Mouse (Mus musculus): ENCODE measurements around the gene Unc5cl. TPM values are rescaled to one million over a fixed set of nuclear protein-coding genes. Genes with fewer than 3 reads are reported as not detected.

Gene Unc5cl
- total RNA-seq, 2 experiments from 2014 or later, result 0.20 to 0.22 TPM

DNA sequence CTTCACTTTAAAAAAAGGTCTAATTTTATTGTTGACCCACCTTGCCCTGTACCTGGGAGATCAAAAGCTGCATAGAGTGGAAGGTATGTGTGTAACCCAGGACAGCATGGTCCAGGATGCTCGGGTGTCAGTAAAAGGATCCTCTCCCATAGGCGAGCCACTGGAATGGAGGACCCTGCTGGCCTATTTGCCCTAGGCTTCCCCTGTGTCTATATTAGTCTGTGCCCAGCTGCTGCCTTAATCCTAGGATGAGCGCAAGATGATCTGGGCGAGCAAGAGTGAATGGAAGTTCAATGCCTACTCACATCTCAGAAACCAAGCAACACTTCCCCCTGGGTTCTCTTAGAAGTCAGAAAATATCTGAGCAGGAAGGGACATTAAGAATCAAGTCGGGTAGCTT, 23.6 kb upstream of the Unc5cl start:
- intact Hi-C loops (cut with DNase I), result no loop called here
- DNase-seq, result no peak

DNA sequence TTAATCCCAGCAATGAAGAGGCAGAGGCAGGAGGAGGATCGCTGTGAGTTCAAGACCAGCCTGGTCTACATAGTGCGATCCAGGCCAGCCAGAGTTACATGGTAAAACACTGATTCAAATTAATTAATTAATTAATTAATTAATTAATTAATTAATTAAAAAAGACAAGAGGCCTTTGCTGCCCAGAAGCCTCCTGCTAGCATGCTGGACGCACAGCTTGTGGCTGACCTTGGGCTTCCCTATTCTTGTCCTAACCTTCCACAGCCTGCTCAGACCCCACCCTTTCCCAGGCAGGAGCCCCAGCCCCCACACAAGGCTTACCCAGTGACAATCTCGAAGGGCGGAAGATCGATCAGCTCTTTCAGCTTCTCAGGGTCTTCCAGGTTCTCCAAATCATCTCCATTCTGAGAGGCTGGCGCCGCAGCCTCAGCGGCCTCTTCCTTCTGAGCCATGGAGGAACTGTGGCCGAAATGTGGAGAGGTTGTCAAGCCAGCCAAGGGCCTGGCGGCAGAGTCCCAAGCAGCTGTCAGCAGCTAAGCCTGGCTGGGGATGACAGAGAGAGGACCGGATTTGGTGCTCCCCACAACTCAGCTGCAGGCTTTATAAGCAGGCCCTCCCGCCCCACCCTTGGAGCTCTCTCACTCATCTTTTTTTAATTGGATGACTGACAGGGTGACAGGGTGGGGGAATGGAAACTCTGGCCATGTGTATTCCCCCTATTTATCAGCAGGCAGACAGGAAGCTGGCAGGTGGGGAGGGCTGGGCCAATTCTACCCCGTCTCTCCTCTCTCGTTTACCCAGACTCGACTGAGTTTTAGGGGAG, 22.3 kb upstream of the Unc5cl start, which contains the start of gene Apobec2:
Apobec2 (minus strand) TSS at position 773 of the 823 bp plus-strand sequence.
- intact Hi-C loops (cut with DNase I), result no loop called here
- peak; percentile 55 for DNase-seq

DNA sequence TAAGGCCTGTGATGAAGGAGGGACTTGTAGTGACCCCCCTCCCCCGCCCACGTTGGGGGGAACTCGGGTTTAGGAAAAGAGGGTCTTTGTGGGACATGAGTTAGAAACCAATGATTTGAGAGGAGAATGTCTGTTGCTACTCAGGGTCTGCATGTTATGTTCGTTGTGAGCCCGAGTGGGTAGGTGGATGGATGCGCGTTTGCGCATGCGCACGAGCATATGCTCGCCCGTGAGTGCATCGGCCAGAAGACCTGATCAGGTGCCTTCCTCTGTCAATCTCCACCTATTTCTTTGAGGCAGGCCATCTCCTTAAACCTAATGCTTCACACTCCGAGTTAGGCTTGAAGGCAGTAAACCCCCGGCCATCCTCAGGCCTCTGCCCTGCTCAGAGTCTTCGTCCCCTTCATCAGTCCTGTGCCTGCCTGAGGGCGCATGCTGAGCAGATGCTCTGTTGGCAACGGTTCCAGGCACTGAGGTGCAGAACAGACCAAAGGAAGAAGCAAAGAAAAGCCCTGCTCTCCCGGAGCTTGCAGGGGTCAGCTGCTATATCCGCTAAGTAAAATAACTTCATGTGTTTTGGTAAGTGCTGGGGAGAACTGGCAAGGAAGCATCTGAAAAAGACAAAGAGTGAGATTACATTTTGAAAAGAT, 21.6 kb upstream of the Unc5cl start:
- intact Hi-C loops (cut with DNase I), result no loop called here
- DNase-seq, result peak; percentile 65

DNA sequence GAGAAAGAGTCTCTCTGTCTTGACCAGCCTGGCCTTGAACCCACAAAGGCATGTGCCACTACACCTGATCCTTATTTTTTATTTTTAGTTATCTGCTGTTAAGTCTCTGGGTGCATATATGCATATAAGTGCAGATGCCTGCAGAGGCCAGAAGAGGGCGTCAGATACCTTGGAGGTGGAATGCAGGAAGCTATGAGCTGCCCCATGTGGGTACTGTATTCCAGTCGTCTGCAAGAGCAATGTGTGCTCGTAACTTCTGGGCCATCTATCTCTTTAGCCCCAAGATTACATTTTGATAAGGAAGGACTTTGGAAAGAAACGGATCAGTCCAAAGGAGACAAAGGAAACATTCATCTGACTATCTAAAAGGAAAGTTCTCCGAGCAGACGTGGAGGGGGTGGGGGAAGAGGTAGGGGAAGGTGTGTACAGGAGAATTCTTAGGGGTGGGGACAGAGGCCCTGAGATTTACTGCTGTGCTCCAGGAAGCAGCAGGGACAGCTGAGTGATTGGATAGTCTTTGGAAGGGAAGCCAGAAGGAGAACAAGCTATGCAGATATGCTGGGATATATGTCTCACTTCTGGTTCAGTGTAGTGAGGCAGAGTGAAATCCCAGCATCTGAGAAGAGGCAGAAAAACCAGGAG, 20.9 kb upstream of the Unc5cl start:
- intact Hi-C loops (cut with DNase I), result no loop called here

DNA sequence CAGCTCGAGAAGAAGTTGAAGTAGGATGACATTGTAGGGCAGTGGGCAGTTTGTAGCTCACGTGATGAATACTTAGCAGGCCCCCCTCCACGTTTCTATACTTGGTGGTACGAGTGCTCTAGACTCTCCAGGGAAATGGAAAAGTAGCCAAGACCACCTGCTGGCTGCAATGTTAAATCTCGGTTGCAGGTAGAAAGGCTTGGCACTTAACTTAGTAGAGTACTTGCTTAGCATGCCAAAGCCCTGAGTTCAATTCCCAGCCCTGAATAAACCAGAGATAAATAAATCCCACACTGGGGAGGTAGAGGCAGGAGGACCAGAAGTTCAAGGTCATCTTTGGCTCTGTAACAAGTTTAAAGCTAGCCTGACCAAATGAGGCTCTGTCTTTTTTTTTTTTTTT, 20.2 kb upstream of the Unc5cl start:
- no peak for DNase-seq
- intact Hi-C loops (cut with DNase I), result no loop called here

More for the DNA sequence above, 20.9 kb upstream of the Unc5cl start:
- no peak for DNase-seq

DNA sequence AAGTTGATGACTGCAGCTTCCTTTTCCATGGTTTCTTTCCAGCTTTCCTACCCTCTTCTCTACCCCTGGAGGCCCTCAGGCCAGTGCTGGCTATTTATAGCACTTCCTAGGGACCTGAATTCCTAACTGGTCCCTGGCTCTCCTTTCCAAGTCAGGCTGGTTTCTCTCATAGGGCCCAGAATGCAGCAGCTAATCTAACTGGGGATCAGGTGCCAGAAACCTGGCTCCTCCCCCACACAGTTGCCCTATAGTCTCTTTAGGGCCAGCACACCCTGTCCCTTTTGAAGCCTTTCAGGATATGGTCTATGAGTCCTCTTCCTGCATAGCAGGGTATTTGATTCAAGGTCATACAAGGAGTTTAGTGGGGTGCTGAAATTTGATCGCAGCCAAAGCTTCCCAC, 18.2 kb upstream of the Unc5cl start:
- intact Hi-C loops (cut with DNase I), result no loop called here
- DNase-seq, result no peak

DNA sequence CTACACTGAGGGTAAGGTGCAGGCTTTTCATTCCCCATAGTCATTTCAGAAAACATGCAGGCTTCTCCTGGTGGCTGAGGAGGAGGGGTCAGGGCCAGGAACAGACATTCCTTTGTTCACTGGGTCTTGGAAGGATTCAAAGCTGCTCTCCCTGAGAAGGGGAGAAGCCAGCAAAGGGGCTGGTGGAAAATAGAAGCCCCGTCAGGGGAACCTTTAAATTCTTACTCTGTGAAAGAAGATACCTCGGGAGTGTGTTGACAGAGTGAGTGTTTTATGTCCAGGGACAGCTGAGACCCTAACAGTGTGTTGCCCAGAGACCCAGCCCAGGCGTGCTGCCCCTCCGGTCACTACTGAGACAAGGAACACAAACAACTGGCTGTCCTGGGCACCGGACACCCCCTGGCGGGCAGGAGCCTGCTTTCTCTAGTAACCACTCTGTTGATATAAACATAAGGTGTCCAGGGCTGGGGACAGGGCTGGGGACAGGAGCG, 17.2 kb upstream of the Unc5cl start:
- no peak for DNase-seq
- intact Hi-C loops (cut with DNase I), result no loop called here

DNA sequence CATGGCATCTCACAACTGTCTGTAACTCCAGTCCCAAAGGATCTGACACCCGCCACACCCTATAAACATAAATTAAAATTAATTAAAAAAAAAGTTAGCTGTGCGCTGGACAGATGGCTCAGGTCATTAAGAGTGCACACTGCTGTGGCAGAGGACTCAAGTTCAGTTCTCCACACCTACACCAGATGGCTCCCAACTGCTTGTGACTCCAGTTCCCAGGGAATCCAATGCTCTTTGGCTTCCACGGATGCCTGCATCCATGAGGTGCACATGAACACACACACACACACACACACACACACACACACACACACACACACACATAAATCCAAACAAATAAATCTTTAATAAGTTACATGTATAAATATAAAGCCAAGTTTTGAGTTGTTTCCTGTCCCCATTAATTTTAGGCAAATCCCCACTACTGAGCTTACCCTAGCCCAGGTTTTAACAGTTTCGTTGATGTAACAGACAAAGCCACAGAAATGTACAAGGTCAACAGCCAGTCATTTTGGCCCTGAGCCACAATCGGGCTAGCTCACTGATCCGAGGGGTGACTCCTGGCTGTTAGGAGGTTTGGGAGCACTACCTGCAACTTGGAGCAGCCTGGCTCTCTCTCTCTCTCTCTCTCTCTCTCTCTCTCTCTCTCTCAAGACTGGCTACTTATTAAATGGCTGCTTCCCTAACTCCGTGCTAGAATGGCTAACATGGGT, 11.8 kb upstream of the Unc5cl start:
- no peak for DNase-seq
- intact Hi-C loops (cut with DNase I), result no loop called here

DNA sequence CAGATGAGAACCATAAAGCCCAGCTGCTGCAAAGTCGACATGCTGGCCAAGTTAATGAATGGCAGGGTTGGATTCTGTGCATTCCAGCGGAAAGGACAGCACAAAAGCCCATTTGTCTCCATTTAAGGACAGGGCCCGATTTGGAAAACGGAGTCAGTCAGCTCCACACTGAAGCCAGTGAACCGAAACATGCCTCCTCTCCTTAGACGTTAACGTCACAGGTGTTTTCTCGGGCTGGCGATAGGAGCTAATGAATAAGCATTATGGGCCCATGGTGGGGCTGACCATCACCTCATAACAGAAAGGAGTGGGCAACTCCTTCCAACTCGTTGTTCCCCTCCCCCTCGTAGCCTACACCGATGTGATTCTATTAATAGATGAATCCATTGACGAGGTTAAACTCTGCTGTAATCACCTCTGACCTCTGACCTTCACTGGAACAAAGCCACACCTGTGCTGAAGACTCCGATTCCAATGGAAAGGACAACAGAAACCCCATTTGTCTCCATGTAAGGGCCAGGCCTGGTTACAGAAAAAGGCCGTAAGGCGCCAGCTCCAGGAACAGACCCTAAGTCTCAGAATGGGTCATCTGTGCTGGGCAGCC, 11.1 kb upstream of the Unc5cl start:
- intact Hi-C loops (cut with DNase I), result no loop called here
- no peak for DNase-seq

DNA sequence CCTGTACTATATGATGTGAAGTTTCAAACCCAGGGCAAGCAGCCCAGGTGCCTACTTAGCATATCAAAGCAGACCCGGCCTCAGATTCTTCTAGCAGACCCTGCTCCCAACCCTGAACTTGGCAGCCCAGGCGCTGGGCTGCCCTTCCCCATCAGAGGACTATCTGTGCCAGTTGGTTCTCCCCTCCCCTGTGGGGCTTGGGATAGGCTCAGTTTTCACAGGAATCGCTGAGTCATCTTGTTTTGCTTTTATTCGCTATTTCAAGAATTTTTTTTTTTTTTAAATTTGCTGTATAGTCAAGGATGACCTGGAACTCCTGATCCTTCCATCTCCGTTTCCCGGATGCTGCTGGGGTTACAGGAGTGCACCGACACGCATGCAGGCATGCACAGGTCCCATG, 7.0 kb upstream of the Unc5cl start:
- intact Hi-C loops (cut with DNase I), result no loop called here
- DNase-seq, result no peak

DNA sequence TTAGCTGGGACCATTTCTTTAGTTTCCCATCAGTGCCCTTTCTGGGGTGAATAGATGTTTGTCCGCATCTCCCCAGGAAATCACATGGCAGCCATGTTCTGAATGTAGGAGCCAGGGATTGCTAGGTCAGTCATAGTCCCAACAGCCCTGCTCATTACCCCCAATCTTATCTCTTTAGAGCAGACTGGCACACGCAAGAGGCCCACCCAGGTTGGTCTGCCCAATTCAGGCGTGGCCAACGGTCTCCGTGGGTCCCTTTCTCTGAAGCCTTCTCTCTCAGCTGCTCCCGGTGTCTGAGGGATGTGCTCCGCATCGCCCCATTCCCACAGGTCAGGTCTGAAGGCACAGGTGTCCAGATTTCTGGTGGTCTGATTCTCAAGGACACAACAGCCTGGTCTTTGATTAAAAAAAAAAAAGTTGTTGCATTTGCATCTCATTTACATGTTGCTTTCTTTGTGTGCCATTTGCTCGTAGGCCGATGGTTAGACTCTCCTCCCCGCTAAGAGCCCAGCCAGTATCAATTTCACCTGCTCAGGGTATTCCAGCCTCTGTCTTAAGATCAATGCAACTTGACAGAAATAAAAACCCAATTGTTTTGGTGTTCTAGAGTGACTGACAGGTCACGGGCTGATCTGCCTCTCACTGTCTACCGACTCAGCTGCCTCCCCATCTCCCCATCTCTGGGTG, 3.9 kb upstream of the Unc5cl start:
- intact Hi-C loops (cut with DNase I), result no loop called here
- no peak for DNase-seq

DNA sequence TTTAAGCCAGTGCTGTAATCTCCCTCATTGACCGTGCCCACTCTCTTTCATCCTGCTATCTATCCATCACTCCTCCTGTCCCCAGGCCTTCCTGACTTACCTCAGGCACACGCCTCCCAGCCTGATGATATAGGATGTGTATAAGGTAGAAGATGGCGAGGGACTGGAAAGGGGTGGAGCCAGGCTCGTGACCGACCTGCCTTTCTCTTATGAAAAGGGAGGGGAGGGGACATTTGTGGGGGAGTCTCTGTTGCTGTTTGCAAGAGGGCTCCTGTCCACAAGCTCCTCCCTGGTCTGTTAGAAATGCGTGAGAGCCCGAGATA, 3.4 kb upstream of the Unc5cl start, which contains the start of gene Tspo2:
Tspo2 (minus strand) TSS at position 170 of the 323 bp plus-strand sequence.
- intact Hi-C loops (cut with DNase I), result no loop called here

DNA sequence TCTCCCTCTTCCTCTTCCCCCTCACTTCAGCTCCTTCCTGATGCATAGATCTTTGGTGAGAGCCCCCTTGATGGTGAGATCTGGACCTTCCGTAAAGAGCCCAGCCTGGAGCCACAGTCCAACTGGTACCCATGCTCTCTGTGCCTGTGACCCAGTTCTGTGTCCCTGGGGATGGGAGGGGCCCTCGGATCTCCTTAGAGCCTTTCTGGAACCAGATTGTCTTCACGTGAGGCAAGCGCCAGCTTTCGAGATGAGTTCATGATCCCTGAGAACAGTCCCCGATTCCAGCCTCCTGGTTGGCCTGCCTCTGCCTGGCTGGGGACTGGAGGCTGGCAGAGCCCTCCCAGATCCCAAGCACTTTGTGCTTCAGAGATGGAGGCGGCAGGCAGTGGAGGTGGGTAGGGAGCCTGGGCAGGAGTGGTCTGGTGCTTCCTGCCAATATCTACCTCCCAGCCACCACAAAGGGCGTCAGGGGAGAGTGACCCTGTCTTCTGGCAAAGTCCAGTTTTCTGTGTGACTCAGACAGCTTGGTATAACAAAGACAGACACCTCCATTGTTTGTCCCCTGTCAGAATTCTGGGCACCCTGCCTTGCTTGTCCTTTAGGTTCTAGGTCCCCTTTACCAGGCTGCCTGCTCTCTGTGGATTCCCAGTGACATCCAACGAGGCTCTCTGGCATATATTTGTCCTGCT, 2.8 kb upstream of the Unc5cl start:
- intact Hi-C loops (cut with DNase I), result no loop called here
- DNase-seq, result no peak

More for the DNA sequence above, 3.4 kb upstream of the Unc5cl start, which contains the start of gene Tspo2:
- DNase-seq, result no peak

DNA sequence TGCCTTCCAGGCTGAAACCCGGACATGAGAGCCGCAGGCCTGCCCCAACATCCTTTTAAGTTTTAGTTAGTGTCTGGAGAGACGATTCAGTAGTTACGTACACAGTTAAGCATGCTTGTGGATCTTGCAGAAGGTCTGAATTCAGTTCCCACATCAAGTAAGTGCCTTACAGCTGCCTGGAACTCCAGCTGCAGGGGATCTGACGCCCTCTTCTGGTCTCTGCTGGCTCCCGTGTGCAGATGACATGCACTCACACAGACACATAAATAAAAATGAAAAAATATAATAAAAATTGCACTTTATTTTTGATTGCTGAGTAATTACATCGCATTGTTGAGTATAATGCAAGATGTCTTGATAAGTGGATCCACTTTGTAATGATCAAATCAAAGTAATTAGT, 1.2 kb upstream of the Unc5cl start:
- no peak for DNase-seq
- intact Hi-C loops (cut with DNase I), result no loop called here

DNA sequence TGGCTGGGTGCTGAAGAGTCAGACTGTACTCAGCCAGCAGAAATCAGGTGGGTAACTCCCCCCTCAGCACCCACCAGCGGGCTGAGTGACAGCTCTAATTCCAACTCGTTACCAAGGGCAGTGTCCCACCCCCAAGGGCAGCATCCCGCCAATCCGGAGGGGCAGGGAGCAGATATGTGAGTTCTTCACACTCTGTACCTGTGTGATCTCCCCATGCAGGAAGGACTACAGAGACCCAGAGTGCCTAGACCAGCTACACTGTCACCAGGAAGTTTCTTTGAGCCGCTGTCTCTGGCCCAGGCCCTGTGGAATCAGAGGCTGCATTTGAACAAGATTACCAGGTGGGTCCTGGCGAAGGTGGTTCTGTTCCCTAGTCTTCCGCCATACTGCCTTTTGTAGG, 511 bp upstream of the Unc5cl start:
- no peak for DNase-seq
- intact Hi-C loops (cut with DNase I), result no loop called here

DNA sequence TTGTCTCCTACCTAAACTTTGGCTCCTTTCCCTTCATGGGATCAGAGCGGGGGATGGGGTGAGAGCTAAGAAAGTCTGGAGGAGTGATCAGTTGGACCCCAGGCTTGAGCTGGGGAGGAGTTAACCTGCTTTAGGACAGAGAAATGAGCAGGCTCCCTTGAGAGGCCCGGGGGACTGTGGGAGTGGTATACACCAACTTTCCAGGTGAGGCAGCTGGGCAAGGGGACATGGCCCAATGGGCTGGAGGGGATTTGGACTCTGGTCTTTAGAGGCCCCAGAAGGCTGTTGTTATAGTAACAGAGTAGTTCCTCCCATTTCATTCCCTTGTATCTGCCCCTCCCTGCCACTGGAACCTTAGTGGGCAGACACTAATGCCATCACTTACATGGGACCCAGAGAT, 1.3 kb downstream of the Unc5cl start:
- DNase-seq, result no peak
- intact Hi-C loops (cut with DNase I), result no loop called here

DNA sequence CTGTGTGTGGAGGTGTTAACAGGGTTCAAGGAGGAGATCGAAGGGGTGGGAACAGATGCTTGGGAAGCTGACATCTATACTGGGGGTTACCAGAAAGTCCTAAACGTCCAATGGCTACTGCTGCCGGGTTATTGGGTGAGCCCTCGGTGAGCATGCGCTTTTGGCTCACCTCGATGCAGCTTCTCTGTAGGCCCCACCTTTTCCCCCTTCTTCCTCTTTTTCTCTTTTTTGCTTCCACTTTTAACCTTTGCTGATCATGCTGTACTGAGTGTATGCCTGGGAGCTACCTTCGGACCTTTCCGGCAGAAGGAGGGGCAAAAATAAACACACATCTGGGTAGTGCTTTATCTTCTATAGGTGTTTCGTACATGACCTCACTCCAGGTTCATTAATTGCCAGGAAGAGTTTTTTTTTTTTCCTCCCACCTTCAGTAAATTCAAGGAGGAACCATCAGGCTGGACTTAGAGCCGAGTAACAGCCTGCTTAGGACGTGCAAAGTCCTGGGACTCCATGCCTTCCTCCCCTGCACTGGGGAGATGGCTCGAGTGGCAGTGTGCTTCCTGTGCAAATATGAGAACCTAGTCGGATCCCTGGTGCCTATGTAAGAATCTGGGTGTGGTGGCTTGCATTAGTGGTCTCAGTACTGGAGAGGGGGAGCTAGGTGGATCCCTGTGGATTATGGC, 3.4 kb downstream of the Unc5cl start:
- intact Hi-C loops (cut with DNase I), result no loop called here
- no peak for DNase-seq

DNA sequence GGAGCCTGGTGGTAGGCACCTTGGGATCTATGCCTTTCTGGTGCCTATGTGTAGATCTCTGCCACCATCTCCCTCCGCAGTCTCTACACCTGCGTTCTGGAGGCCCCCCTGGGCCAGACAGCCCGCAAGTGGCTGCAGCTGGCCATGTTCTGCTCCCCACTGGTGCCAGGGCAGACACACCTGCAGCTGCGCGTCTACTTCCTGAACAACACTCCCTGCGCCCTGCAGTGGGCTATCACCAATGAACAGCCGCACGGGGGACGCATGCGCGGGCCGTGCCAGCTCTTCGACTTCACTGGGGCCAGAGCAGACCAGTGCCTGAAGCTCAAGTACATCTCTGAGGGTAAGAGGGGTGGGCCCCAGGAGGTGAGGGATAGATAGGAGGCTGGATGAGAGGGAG, 7.4 kb downstream of the Unc5cl start:
- no peak for DNase-seq
- intact Hi-C loops (cut with DNase I), result loop anchor here (10.0 kb wide), 1 partner anchor 473 kb away; the partner anchor contains the start of gene Lrfn2

DNA sequence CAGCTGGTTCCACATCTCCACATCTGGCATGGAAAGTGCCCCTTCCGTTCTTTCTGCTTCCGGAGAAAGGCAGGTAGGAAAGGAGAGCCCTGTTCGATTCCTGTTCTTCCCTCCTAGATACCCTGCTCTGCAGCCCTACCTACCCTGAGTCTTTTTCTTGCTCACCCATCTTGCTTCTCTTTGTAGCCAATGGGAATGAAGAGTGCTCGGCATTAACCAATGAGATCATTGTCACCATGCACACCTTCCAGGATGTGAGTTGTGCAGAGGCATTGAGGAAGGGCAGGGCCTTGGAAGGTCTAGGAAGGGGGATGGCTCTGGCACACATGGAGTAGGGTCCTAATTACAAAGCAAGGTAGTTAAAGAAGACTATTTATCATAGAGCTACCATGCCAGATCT, 8.7 kb downstream of the Unc5cl start:
- intact Hi-C loops (cut with DNase I), result loop anchor here (10.0 kb wide), 1 partner anchor 471 kb away; the partner anchor contains the start of gene Lrfn2
- no peak for DNase-seq
